Mouse (Mus musculus): ENCODE measurements around the gene Rrp8. TPM values are rescaled to one million over a fixed set of nuclear protein-coding genes. Genes with fewer than 3 reads are reported as not detected.

The Rrp8 gene
- polyA plus RNA-seq, 1 experiment from 2014 or later = 32.6 TPM

DNA sequence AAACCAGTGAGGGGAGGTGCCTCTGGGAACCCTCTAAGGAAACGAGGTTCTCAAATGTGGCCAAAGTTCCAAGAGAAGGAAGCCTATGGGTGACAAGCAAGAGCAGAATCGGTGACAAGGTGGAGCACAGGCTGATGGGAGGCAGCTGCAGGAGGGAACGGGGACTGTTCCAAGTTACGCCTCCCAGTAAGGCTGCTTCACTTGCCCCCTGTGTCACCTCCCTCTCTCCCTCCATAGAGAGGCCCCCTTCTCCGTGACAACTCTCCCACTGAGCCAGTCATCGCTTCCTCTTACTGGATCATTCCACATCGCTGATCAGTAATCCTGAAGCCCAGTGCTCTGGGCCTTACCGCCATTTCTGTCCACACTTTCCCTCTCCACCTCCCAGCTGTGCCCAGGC is 37.5 kb upstream of the Rrp8 start:
- WGBS = 60% methylated on average over 8 of the region's 8 CpGs
- no peak overlapping the region for H3K4me2 ChIP-seq (ENCODE audit: low read depth, low read length)
- ATAC-seq = no peak
- no peaks in the 10 kb centered on the region for H3K27me3 ChIP-seq (replicated peaks; ENCODE audit: control insufficient read depth, insufficient read depth, low read length)
- H3K9me3 ChIP-seq (ENCODE audit: control insufficient read depth, low read length) = no peaks in the 10 kb centered on the region
- H3K4me1 ChIP-seq (ENCODE audit: control insufficient read depth, insufficient read depth, low read length) = peaks cover 20% of the 10 kb centered on the region
- 0 out of 2 replicates have a peak overlapping the region, but pooled peaks have one; percentile 9 for H3K9ac ChIP-seq (ENCODE audit: low read depth, low read length)
- H3K27ac ChIP-seq (ENCODE audit: low read length) = no peak overlapping the region
- H3K4me3 ChIP-seq (ENCODE audit: low read length) = no peak overlapping the region
- H3K36me3 ChIP-seq (ENCODE audit: control insufficient read depth, insufficient read depth, low read length) = no peaks in the 10 kb centered on the region; the same call in 1 of the 2 replicates

DNA sequence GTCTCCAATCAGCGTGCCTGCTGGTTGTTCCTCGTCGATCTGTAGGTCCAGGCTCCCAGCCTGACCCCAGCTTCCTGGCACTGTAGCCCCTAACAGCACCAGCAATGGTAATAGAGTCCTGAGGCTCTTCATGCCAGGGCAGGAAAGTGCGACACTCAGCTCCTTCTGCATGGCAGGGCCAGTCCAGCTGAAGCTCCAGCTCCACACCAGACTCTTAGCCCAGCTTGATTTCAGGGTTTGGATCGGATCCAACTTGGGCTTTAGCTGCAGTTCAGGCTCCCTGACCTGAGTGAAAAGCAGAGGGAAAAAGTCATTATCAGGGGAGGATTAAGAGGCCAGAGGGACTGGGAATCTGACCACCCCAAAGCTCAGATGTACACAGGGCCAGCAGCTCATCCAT is 35.9 kb upstream of the Rrp8 start:
- 80% methylated on average over 5 of the region's 5 CpGs for WGBS
- peaks cover 12% of the 10 kb centered on the region for H3K4me1 ChIP-seq (ENCODE audit: control insufficient read depth, insufficient read depth, low read length)
- ATAC-seq = no peak
- H3K36me3 ChIP-seq (ENCODE audit: control insufficient read depth, insufficient read depth, low read length) = no peaks in the 10 kb centered on the region; the same call in 1 of the 2 replicates
- H3K4me3 ChIP-seq (ENCODE audit: low read length) = no peak overlapping the region
- H3K27me3 ChIP-seq (replicated peaks; ENCODE audit: control insufficient read depth, insufficient read depth, low read length) = no peaks in the 10 kb centered on the region
- no peaks in the 10 kb centered on the region for H3K9me3 ChIP-seq (ENCODE audit: control insufficient read depth, low read length)
- no peak overlapping the region for H3K9ac ChIP-seq (ENCODE audit: low read depth, low read length)
- H3K4me2 ChIP-seq (ENCODE audit: low read depth, low read length) = no peak overlapping the region
- no peak overlapping the region for H3K27ac ChIP-seq (ENCODE audit: low read length)

DNA sequence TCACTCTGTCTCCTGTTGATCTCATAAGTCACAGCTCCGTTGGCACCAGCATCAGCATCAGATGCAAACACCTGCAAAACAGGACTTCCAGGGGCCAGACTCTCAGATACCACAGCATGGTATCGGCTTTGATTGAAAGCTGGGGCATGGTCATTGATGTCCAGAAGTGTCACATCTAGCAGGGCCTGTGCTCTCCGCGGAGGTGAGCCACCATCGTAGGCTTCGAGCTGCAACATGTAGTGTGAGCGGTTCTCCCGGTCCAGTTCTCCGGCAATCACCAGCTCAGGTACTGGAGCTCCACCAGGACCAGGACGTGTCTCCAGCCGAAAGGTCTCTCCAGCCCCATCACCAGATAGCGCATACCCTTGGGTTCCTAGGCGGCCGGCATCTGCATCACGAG is 35.1 kb upstream of the Rrp8 start:
- Histone ChIP-seq H3K9ac (ENCODE audit: low read depth, low read length) (no peak overlapping the region), H3K27me3 (replicated peaks; ENCODE audit: control insufficient read depth, insufficient read depth, low read length) (no peaks in the 10 kb centered on the region), H3K4me2 (ENCODE audit: low read depth, low read length) (no peak overlapping the region), H3K9me3 (ENCODE audit: control insufficient read depth, low read length) (no peaks in the 10 kb centered on the region), H3K4me3 (ENCODE audit: low read length) (no peak overlapping the region), H3K27ac (ENCODE audit: low read length) (no peak overlapping the region), H3K4me1 (ENCODE audit: control insufficient read depth, insufficient read depth, low read length) (peaks cover 9% of the 10 kb centered on the region), H3K36me3 (ENCODE audit: control insufficient read depth, insufficient read depth, low read length) (no peaks in the 10 kb centered on the region; the same call in 1 of the 2 replicates)
- WGBS = 96% methylated on average over 15 of the region's 15 CpGs
- no peak for ATAC-seq

DNA sequence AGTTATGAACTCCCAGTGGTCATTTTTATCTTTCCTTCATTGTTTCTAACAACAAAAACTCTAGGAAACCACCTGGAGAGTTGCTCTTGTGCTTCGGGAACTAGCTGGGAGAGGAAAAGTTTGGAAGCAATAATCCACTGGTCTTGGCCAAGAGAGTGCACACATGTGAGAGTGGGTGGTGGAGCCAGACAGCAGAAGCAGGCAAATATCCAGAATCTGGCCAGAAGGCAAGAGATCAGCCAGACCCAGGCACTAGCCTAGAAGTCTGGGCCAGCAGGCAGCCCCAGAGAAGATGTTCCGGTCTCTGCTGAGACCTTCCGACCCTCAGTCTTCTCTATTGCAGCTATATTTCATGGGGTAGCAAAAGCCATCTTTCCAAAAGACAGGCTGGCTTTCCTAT is 32.8 kb upstream of the Rrp8 start:
- H3K4me1 ChIP-seq (ENCODE audit: control insufficient read depth, insufficient read depth, low read length) = peaks cover 6% of the 10 kb centered on the region; the same call in 1 of the 2 replicates
- no peaks in the 10 kb centered on the region; the same call in 1 of the 2 replicates for H3K36me3 ChIP-seq (ENCODE audit: control insufficient read depth, insufficient read depth, low read length)
- H3K4me3 ChIP-seq (ENCODE audit: low read length) = no peak overlapping the region
- WGBS = 85% methylated on average over 3 of the region's 3 CpGs
- H3K27me3 ChIP-seq (replicated peaks; ENCODE audit: control insufficient read depth, insufficient read depth, low read length) = no peaks in the 10 kb centered on the region
- ATAC-seq = no peak
- H3K9ac ChIP-seq (ENCODE audit: low read depth, low read length) = no peak overlapping the region
- H3K27ac ChIP-seq (ENCODE audit: low read length) = no peak overlapping the region
- no peaks in the 10 kb centered on the region for H3K9me3 ChIP-seq (ENCODE audit: control insufficient read depth, low read length)
- H3K4me2 ChIP-seq (ENCODE audit: low read depth, low read length) = no peak overlapping the region

DNA sequence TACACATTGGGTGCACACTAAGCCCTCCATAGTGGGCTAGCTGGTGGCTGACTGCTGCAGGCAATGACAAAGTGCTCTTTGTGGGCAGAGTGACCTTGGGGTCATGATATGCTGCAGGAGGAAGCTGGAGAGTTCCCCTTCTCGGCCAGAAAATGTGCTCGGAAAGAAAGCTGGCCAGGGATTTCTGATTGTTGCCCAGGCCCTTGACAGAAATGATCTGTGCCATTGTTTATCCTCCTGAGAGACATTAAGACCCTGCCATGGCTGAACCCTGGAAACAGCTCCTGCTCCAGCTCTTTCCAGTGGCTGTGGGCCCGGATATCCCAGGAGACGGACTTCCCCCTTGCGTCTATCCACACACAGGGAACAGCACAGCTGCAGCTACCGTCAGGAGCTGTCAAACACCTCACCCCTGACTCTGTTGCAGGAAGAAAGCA is 30.6 kb upstream of the Rrp8 start:
- H3K9me3 ChIP-seq (ENCODE audit: control insufficient read depth, low read length) = no peaks in the 10 kb centered on the region
- peak overlapping the region; percentile 47 for H3K27ac ChIP-seq (ENCODE audit: low read length)
- no peak overlapping the region for H3K4me3 ChIP-seq (ENCODE audit: low read length)
- H3K9ac ChIP-seq (ENCODE audit: low read depth, low read length) = peak overlapping the region; percentile 41; the same call in 1 of the 2 replicates
- 15% methylated on average over 6 of the region's 6 CpGs for WGBS
- ATAC-seq = peak; percentile 65
- H3K4me2 ChIP-seq (ENCODE audit: low read depth, low read length) = no peak overlapping the region
- peaks cover 6% of the 10 kb centered on the region; the same call in 1 of the 2 replicates for H3K4me1 ChIP-seq (ENCODE audit: control insufficient read depth, insufficient read depth, low read length)
- no peaks in the 10 kb centered on the region for H3K27me3 ChIP-seq (replicated peaks; ENCODE audit: control insufficient read depth, insufficient read depth, low read length)
- H3K36me3 ChIP-seq (ENCODE audit: control insufficient read depth, insufficient read depth, low read length) = peaks cover 8% of the 10 kb centered on the region; the same call in 1 of the 2 replicates

DNA sequence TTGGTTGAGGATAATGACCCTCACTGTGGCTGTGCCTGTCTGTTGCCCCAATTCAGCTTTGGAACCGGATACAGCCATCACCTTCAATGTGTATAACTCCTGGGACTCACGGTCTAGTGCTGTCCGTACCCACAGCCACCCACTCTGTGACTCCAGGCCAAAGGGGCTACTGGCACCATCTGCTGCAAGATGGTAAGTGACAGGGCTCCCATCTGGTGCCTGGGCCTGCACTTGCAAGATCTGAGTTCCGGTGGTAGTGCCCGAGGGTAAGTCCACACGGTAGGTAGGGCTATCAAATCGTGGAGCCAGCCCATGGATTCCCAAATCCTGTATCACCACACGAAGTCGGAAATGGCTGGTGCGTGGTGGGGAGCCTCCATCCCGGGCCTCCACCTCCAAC is 27.1 kb upstream of the Rrp8 start:
- ATAC-seq = no peak

DNA sequence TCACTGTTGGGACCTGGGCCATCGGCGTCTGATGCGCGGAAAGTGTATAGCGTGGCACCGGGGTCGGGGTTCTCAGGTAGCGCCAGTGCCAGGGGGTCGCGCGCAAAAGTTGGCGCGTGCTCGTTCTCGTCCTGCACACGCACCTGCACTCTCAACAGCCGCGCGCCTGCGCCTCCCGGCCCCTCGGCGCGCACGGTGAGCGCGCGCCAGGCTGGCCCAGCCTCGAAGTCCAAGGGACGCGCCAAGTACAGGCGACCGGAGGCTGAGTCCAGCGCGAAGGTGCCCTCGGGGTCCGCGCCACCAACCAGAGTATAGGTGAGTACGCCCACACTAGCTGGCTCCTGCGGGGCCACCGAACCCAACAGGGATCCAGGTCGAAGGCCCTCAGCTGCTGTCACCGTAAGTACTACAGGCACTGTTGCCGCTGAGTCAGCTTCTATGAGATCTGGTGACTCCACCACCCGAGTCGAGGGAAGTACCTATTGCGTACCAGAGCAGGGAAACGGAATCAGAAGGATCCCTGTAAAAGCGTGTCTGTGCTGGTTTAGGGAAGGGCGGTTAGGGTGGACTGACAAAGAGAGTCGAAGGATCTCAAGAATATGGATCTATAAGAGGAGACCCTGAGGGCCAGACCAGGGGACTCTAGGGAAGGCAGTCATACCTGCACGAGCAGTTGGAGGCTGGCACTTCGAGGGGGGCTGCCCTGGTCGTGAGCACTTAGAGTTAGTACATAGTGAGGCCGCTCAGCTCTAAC is 25.5 kb upstream of the Rrp8 start:
- 46% methylated on average over 55 of the region's 55 CpGs for WGBS
- no peak overlapping the region for H3K27ac ChIP-seq (ENCODE audit: low read length)
- H3K9ac ChIP-seq (ENCODE audit: low read depth, low read length) = 0 out of 2 replicates have a peak overlapping the region, but pooled peaks have one; percentile 5
- no peaks in the 10 kb centered on the region for H3K4me1 ChIP-seq (ENCODE audit: control insufficient read depth, insufficient read depth, low read length)
- peaks cover 17% of the 10 kb centered on the region for H3K36me3 ChIP-seq (ENCODE audit: control insufficient read depth, insufficient read depth, low read length)
- 0 out of 2 replicates have a peak, but pooled peaks have one; percentile 26 for ATAC-seq
- H3K27me3 ChIP-seq (replicated peaks; ENCODE audit: control insufficient read depth, insufficient read depth, low read length) = no peaks in the 10 kb centered on the region
- no peaks in the 10 kb centered on the region for H3K9me3 ChIP-seq (ENCODE audit: control insufficient read depth, low read length)
- H3K4me2 ChIP-seq (ENCODE audit: low read depth, low read length) = peak overlapping the region; percentile 59
- peak overlapping the region; percentile 36 for H3K4me3 ChIP-seq (ENCODE audit: low read length)

More for the DNA sequence above, 27.1 kb upstream of the Rrp8 start:
- Histone ChIP-seq H3K4me3 (ENCODE audit: low read length) (no peak overlapping the region), H3K27me3 (replicated peaks; ENCODE audit: control insufficient read depth, insufficient read depth, low read length) (no peaks in the 10 kb centered on the region), H3K4me1 (ENCODE audit: control insufficient read depth, insufficient read depth, low read length) (peaks cover 6% of the 10 kb centered on the region; the same call in 1 of the 2 replicates), H3K9me3 (ENCODE audit: control insufficient read depth, low read length) (no peaks in the 10 kb centered on the region), H3K27ac (ENCODE audit: low read length) (no peak overlapping the region), H3K36me3 (ENCODE audit: control insufficient read depth, insufficient read depth, low read length) (peaks cover 8% of the 10 kb centered on the region; the same call in 1 of the 2 replicates), H3K4me2 (ENCODE audit: low read depth, low read length) (no peak overlapping the region), H3K9ac (ENCODE audit: low read depth, low read length) (no peak overlapping the region)
- 92% methylated on average over 11 of the region's 11 CpGs for WGBS

DNA sequence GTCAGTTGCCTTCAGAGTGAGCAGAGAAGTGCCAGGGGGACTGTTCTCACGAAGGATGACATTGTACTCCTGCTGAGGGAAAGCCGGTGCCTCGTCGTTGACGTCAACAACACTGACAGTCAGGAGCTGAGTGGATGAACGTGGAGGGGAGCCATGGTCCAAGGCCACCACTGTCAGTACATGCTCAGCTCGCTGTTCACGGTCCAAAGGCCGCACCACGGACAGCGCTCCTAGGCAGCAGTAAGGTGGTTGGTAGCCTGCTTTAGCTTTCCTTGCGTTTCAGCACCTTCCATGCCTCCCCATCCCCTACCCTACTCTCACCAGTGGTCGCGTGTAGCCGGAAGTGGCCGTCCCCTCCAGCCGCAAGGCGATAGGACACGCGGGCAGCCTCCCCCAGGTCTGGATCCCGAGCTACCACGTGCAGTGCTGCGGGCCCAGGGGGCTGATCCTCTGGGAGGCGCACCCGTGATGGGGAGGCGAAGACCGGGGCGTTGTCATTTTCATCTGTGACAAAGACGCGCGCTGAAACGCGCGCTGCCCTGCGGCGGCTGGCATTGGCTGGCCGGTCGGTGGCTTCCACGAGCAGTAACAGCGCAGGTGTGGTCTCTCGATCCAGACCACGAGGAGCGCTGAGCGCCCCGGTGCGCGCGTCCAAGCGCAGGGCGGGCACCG is 24.8 kb upstream of the Rrp8 start:
- WGBS = 44% methylated on average over 51 of the region's 51 CpGs
- Histone ChIP-seq H3K36me3 (ENCODE audit: control insufficient read depth, insufficient read depth, low read length) (peaks cover 17% of the 10 kb centered on the region), H3K4me3 (ENCODE audit: low read length) (peak overlapping the region; percentile 36), H3K9ac (ENCODE audit: low read depth, low read length) (0 out of 2 replicates have a peak overlapping the region, but pooled peaks have one; percentile 5), H3K27ac (ENCODE audit: low read length) (no peak overlapping the region), H3K27me3 (replicated peaks; ENCODE audit: control insufficient read depth, insufficient read depth, low read length) (no peaks in the 10 kb centered on the region), H3K9me3 (ENCODE audit: control insufficient read depth, low read length) (no peaks in the 10 kb centered on the region), H3K4me2 (ENCODE audit: low read depth, low read length) (peak overlapping the region; percentile 59), H3K4me1 (ENCODE audit: control insufficient read depth, insufficient read depth, low read length) (no peaks in the 10 kb centered on the region)
- ATAC-seq = peak; percentile 67

DNA sequence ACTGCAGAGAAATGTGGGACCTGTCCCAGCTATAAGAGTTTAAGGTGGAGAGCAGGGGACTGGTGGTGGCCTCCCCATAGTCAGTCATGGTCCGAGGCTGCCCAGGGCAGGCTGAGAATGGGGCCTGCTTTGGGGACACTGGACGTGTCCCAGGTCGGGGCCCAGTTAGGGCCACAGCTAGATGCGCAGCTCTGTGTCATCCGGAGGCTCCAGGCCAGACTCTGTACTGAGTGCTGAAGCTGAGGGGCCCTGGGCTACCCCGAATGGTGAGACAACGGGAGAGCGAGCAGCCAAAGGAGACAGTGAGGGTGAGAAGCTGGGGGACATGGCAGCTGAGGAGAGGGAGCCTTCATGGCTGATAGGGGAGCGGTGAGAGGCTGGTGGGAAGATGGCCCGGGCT is 16.1 kb upstream of the Rrp8 start:
- Histone ChIP-seq H3K4me3 (ENCODE audit: low read length) (no peak overlapping the region), H3K36me3 (ENCODE audit: control insufficient read depth, insufficient read depth, low read length) (peaks cover 7% of the 10 kb centered on the region), H3K27ac (ENCODE audit: low read length) (no peak overlapping the region), H3K4me2 (ENCODE audit: low read depth, low read length) (no peak overlapping the region), H3K27me3 (replicated peaks; ENCODE audit: control insufficient read depth, insufficient read depth, low read length) (no peaks in the 10 kb centered on the region), H3K4me1 (ENCODE audit: control insufficient read depth, insufficient read depth, low read length) (peaks cover 12% of the 10 kb centered on the region), H3K9ac (ENCODE audit: low read depth, low read length) (no peak overlapping the region), H3K9me3 (ENCODE audit: control insufficient read depth, low read length) (no peaks in the 10 kb centered on the region)
- ATAC-seq = no peak
- 90% methylated on average over 10 of the region's 10 CpGs for WGBS
